Mouse (Mus musculus) cerebellum, adult 2 months (tissue): ENCODE measurements around the gene Ugt1a6a. TPM values are rescaled to one million over a fixed set of nuclear protein-coding genes. Genes with fewer than 3 reads are reported as not detected.

Experiments used
- DNase-seq, 2 experiments: peaks; one replicate each; pipeline ENCODE4 v3.0.0; 2021
- H3K27ac ChIP-seq: fragments of 200-500 bp; 2 replicates; pipeline ENCODE4 v1.5.1; 2012; ENCODE audit warnings: low read length, control low read depth, inconsistent platforms; ENCODE audit not compliant: insufficient read depth
- H3K27me3 ChIP-seq: fragments of 200-500 bp; 2 replicates; pipeline ENCODE4 v1.6.1; 2012; ENCODE audit warnings: inconsistent platforms, mild to moderate bottlenecking, low read length, moderate library complexity; ENCODE audit not compliant: control insufficient read depth, insufficient read depth
- H3K4me1 ChIP-seq: fragments of 200-500 bp; 2 replicates; pipeline ENCODE4 v1.6.1; 2011; ENCODE audit warnings: low read length; ENCODE audit not compliant: control insufficient read depth, insufficient read depth
- H3K4me3 ChIP-seq: fragments of 200-500 bp; replicated peaks from 2 replicates; pipeline ENCODE3; 2011; ENCODE audit warnings: mild to moderate bottlenecking, low read depth, low read length, control low read depth; ENCODE audit not compliant: insufficient read depth
- CTCF ChIP-seq: fragments of 200-500 bp; IDR thresholded peaks from 2 replicates; pipeline ENCODE4 v1.5.1; 2011; ENCODE audit warnings: low read depth, mild to moderate bottlenecking, control low read depth, low read length, moderate library complexity, borderline replicate concordance; ENCODE audit not compliant: insufficient read depth
- POLR2A ChIP-seq: fragments of 200-500 bp; IDR thresholded peaks from 2 replicates; pipeline ENCODE4 v1.6.1; 2011; ENCODE audit warnings: low read length, control low read depth, borderline replicate concordance; ENCODE audit not compliant: insufficient read depth
- WGBS: fragments of 180-500 bp; shearing (Covaris S2); methylation state at CpG from one replicate; pipeline ENCODE4 v1.1.7; 2018; 5-methylcytosine and 5-hydroxymethylcytosine counted together
- polyA plus RNA-seq: library from polyadenylated mRNA; depleted of rRNA; stranded (reverse); fragments of >200 nt; gene quantifications from 2 replicates; pipeline ENCODE4 v1.2.3, GENCODE M21; 2012

The Ugt1a6a gene
- polyA plus RNA-seq, 1 experiment = 0.44 TPM

DNA sequence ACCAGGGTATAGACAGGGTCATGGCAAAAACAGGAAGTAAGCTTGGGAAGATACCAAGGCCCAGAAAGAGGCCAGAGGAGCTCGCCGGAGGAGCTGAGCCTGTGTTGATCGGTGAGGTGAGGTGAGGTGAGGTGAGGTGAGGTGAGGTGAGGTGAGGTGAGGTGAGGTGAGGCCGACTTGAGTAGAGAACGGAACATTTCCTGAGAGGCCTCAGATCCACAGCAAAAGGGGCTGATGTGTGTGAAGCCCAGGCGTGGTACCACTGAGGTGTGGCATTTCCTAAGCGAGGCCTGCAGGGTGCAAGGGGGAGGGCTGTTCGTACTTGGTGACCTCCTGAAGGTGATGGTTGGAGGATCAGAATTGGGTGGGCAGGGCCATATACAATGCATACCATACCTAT, 118.5 kb downstream of the Ugt1a6a start:
- Histone ChIP-seq H3K4me3 (no peak overlapping the region), H3K27ac (no peak overlapping the region), H3K4me1 (peaks cover 19% of the 10 kb centered on the region), H3K27me3 (no peaks in the 10 kb centered on the region)
- WGBS = 75% methylated on average over 8 of the region's 8 CpGs
- no peak for DNase-seq
- TF ChIP-seq CTCF (no peak), POLR2A (no peak)

GRCm38 (mm10) chr1:88253540-88253939, 118.9 kb downstream of the Ugt1a6a start:
- 73% methylated on average over 6 of the region's 6 CpGs for WGBS
- Histone ChIP-seq H3K4me1 (peaks cover 21% of the 10 kb centered on the region), H3K27me3 (no peaks in the 10 kb centered on the region), H3K27ac (no peak overlapping the region), H3K4me3 (no peak overlapping the region)
- no peak for DNase-seq
- TF ChIP-seq CTCF = no peak
- no peak for TF ChIP-seq POLR2A

GRCm38 (mm10) chr1:88254793-88255465, 120.3 kb downstream of the Ugt1a6a start:
- no peak for DNase-seq
- H3K27ac ChIP-seq = no peak overlapping the region
- 47% methylated on average over 12 of the region's 12 CpGs for WGBS
- H3K27me3 ChIP-seq = no peaks in the 10 kb centered on the region
- peaks cover 30% of the 10 kb centered on the region for H3K4me1 ChIP-seq
- H3K4me3 ChIP-seq = no peak overlapping the region
- TF ChIP-seq CTCF (no peak), POLR2A (no peak)

GRCm38 (mm10) chr1:88255466-88255857, 120.9 kb downstream of the Ugt1a6a start:
- peaks cover 30% of the 10 kb centered on the region for H3K4me1 ChIP-seq
- WGBS = 49% methylated on average over 2 of the region's 2 CpGs
- no peak overlapping the region for H3K27ac ChIP-seq
- no peak for DNase-seq
- no peaks in the 10 kb centered on the region for H3K27me3 ChIP-seq
- TF ChIP-seq POLR2A (no peak), CTCF (no peak)
- H3K4me3 ChIP-seq = no peak overlapping the region

DNA sequence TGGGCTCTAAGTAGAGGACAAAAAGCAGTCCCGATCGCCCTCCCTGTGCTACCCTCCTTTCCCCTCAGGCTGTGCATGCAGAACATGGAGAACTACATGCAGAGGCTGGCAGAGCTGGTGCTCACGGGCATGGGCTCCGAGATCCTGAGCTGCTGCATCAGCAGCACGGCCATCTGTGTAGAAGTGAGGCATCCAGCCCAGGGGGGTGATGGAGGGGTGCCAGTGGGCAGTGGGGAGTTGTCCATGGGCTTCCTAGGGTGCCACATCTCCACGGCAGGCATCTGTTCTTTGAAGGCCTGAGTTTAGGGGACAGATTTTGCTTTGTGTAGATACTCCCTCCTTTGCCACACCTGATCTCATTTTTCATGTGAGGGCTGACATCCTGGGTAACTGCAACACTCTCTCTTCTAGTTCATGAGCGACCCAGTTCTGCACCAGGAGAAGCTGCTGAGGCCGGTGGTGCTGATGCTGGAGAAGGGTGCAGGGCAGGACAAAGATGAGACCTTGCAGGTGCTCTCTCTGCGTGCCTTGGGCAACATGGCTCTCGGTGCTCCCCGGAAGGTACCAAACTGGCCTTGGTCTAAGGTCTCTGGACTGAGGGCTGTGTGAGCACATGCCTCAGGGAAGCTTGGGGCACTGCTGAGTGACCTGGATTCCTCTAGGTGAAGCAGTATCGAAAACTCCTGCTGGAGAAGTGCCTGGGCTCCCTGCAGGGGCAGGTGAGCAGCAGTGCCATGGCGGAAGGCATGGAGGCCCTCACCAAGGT, 121.6 kb downstream of the Ugt1a6a start:
- TF ChIP-seq CTCF = no peak
- no peak for TF ChIP-seq POLR2A
- Histone ChIP-seq H3K4me1 (peaks cover 30% of the 10 kb centered on the region), H3K27me3 (no peaks in the 10 kb centered on the region), H3K4me3 (no peak overlapping the region), H3K27ac (no peak overlapping the region)
- 62% methylated on average over 13 of the region's 13 CpGs for WGBS
- DNase-seq = no peak

DNA sequence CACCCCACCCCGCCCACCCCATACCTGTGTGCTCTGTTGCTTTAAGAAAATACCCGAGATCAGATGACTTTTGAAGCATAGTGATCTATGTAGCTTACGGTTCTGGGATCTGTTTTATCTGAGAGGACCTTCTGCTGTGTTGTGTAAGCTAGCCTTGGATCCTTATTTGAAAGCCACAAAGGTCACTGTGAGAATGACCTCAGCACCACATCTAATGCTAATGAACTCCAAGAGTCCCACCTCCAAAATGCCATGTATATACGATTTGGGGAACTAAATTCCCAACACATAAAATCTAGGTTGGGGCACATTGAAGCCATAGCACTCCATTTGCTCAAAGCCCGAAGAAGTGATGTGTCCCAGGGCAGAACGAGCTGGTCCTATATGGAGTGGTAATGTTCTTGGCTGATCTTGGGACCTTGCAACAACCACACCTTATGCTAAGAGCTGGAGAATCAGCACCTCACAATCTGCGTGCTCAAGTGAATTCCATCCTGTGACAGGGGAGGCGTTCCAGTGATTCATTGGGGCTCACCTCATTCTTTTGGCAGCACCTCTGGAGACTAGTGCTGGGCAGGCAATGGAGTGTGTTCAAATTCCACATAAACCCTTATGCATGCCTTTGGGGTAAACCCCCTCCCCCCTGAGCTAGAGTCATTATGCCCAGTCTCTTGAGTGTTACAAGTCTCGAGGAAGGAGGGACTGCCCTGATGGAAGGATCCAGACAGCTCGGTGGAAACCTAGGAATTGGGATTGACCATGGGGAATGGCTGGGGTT, 122.5 kb downstream of the Ugt1a6a start:
- Histone ChIP-seq H3K4me1 (peaks cover 30% of the 10 kb centered on the region), H3K4me3 (no peak overlapping the region), H3K27me3 (no peaks in the 10 kb centered on the region), H3K27ac (no peak overlapping the region)
- WGBS = 82% methylated on average over 10 of the region's 10 CpGs
- no peak for DNase-seq
- TF ChIP-seq CTCF (no peak), POLR2A (no peak)

GRCm38 (mm10) chr1:88257681-88258080, 123.1 kb downstream of the Ugt1a6a start:
- no peaks in the 10 kb centered on the region for H3K27me3 ChIP-seq
- no peak overlapping the region for H3K27ac ChIP-seq
- peaks cover 30% of the 10 kb centered on the region for H3K4me1 ChIP-seq
- H3K4me3 ChIP-seq = no peak overlapping the region
- TF ChIP-seq CTCF (no peak), POLR2A (no peak)
- no peak for DNase-seq
- WGBS = 88% methylated on average over 6 of the region's 6 CpGs
